Mouse (Mus musculus) E14TG2a.4 (cell line): ENCODE data around the gene Cd24a.

ENCODE experiments used
- CTCF ChIP-seq: conservative IDR thresholded peaks from 2 replicates; pipeline ENCODE4 v1.5.1; 2014; ENCODE audit warnings: low read length
- NANOG ChIP-seq: IDR thresholded peaks from 2 replicates; pipeline ENCODE4 v1.6.1; 2014; ENCODE audit warnings: borderline replicate concordance, low read length, mixed read lengths
- POU5F1 ChIP-seq: IDR thresholded peaks from 2 replicates; pipeline ENCODE4 v1.6.1; 2014; ENCODE audit warnings: low read length, borderline replicate concordance

GRCm38 (mm10) chr10:43559313-43559712 is 18.8 kb upstream of the Cd24a start:
- TF ChIP-seq CTCF: no peak
- TF ChIP-seq NANOG: no peak
- TF ChIP-seq POU5F1: no peak
